Mouse (Mus musculus) mesoderm, embryonic 11.5 days (tissue): ENCODE measurements around the gene Kdm2b.

ENCODE experiments used
- DNase-seq: peaks from one replicate; pipeline ENCODE4 v3.0.0-alpha.2; 2012; ENCODE audit warnings: low read depth, low spot score

Kdm2b gene

DNA sequence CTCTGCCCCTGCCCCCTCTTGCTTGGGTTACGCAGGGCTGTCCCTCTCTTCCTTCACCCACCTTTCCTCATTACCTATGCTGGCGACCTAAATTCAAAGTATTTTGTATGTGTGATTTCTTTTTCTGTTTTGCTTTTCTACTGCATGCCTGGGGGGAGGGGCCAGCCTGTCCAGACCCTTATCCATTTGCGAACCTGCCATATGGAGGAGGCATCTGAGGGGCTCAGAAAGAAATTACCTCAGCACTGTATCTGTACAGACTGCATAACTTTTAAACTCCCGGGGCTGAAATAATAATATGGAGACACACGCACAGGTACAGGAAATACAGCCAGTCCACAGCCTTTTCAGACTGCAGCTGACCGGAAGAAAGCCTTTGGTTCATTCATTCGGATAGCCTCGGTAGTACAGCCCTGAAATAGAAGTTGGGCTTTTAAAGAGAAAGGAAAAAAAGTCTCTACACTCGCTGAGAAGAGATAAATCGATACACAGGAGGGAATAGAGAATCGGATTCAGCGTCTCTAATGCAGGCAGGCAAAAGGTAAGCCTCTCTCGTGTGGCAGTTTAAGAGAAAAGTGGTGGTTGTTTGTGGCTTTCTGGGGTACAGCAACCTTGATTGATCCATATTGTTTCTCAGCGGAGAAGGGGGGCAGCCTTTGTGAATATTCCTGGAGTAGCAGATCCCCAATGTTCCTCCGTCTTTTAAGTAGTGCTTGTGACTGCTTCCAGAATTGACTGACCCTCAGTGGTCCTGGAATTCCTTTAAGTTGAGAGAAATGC, at the start of gene Kdm2b:
Gene Kdm2b (minus strand): TSS at position 273 of the 780 bp plus-strand sequence.
- DNase-seq, result peak; percentile 43

GRCm38 (mm10) chr5:123039120-123039752, 49.6 kb upstream of the Kdm2b start:
- no peak for DNase-seq

GRCm38 (mm10) chr5:123038115-123038514, 48.5 kb upstream of the Kdm2b start:
- DNase-seq, result no peak

DNA sequence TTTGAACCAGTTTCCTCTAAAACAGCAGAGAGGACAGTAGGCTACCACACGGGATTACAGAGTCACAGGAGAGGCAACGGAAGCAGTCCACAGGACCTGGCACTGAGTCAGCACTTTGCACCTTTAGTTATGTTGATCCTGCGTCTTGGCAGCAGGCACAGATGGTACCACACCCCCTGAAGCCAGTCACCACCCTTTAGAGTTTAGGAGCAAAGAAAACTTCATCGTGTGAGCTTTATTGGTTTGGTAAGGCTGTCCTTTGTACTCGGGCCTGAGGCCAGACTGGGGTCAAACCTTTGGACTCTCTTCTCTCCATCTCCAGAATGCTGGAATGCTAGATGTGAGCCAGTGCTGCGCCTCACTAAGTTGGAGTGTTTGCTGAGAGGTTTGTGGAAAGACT, 45.9 kb upstream of the Kdm2b start:
- DNase-seq, result no peak

- DNase-seq, result no peak
Measured at GRCm38 (mm10) chr5:123035089-123035488, 45.5 kb upstream of the Kdm2b start.

- DNase-seq, result no peak
Measured at GRCm38 (mm10) chr5:123033646-123034160, 44.1 kb upstream of the Kdm2b start.

DNA sequence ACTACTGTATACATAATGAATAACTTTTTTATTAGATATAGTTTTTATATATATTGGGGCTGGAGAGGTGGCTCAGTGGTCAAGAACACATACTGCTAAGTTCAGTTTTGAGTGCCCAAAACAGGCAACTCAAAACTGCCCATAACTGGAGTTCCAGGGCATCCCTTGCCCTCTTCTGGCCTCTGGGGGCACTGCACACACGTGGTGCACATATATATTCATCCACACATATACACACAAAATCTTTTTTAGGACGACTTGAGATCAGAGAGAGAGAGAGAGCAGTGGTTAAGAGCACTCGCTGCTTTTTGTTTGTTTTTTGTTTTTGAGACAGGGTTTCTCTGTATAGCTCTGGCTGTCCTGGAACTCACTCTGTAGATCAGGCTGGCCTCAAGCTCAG, 41.7 kb upstream of the Kdm2b start:
- DNase-seq, result no peak

- no peak for DNase-seq
Measured at GRCm38 (mm10) chr5:123029729-123030128, 40.1 kb upstream of the Kdm2b start.

DNA sequence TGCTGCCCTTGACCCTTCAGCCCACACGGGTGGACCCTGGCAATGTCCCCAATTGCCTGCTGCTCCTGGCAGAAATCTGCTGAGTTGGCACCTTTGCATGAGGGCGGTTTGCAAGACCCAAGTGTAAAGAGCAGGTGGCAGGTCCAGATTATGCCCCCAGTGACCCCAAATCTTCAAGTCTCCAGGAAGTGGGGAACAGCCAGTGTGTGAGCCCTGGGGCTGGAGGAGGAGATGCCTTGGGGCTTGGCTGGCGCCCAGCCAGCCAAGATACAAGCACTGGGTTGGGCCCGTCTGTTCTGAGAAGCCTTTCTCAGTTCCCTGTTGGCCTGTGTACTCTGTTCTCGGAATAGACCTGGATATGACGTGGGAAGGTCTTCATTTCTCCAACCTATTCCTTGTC, 37.8 kb upstream of the Kdm2b start:
- no peak for DNase-seq

DNA sequence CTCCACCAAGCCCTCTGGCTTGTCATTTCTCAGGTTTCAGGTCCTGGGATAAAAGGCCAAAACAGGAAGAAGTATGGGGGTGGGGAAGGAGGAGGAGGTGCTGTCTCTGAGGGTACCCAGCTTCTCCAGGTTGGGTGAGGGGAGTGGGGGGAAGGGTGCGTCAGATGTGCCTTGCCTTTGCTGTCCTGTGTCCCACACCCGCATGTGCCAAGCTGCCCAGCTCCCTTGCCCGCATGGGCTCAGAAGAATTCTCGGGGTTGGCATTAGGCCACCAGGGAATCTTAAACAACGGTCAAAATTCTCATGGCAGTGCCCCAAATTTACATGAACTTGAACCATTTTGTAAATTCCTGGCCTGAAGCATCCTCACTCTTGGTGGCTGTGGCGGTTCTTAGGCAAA, 36.8 kb upstream of the Kdm2b start:
- DNase-seq, result no peak

- DNase-seq, result no peak
Measured at GRCm38 (mm10) chr5:123024965-123025573, 35.4 kb upstream of the Kdm2b start.

- DNase-seq, result no peak
Measured at GRCm38 (mm10) chr5:123024312-123024711, 34.7 kb upstream of the Kdm2b start.

DNA sequence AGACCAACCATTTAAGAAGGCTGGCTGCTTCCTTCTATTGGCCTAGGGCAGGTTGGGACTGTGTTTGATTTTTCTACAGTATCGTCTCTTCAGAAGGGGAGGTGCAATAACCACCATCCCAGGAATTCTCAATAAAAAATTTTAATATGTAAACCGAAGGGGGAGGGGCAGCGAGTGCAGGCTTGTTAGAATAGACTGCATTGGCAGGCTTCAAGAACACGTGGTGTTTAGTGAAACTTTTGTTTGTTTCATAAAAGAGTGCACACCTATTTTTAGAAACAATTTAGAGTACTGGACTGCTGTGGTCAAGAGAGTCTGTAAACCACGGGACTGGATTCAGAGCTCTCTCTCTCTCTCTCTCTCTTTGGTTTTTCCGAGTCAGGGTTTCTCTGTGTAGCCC, 33.4 kb upstream of the Kdm2b start:
- DNase-seq, result no peak

GRCm38 (mm10) chr5:123021438-123021837, 31.8 kb upstream of the Kdm2b start:
- no peak for DNase-seq

DNA sequence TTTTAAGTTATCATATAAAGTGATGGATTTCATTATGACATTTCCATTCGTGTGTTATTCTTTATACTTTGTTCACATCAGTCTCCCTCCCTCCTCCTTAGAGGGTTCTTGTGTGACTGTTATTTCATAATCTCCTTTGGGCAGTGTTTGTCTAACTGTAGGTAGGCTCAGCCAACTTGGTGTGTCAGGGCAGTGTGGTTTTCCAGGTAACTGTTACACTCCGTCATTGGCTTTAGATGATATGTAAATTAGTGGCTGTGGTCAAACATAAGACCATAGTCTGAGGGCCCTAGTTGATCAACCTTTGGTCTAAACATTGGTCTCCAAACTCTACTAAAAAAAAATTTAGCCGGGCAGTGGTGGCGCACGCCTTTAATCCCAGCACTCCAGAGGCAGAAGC, 30.8 kb upstream of the Kdm2b start:
- no peak for DNase-seq

GRCm38 (mm10) chr5:123019336-123020016, 29.9 kb upstream of the Kdm2b start:
- DNase-seq, result no peak

DNA sequence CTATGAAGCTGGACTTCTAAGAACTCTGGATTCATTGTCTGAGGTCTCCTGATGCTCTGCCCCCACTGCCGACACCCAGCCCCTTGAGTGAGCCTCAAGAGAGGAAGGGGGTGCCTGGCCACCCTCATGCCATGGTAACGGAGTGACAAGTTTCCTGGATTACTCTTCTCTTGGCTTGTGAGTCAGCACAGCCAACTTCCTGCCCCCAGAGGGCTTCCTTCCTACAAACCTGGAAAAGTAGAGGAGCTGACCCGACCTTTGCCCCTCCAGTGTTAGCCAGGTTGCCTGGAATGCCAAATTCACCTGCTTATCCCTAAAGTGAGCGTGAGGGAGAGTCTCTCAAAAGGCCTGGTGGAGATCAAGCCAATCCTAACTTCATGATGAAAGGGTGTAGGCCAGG, 27.9 kb upstream of the Kdm2b start:
- no peak for DNase-seq

- DNase-seq, result no peak
Measured at GRCm38 (mm10) chr5:123015915-123016314, 26.3 kb upstream of the Kdm2b start.

DNA sequence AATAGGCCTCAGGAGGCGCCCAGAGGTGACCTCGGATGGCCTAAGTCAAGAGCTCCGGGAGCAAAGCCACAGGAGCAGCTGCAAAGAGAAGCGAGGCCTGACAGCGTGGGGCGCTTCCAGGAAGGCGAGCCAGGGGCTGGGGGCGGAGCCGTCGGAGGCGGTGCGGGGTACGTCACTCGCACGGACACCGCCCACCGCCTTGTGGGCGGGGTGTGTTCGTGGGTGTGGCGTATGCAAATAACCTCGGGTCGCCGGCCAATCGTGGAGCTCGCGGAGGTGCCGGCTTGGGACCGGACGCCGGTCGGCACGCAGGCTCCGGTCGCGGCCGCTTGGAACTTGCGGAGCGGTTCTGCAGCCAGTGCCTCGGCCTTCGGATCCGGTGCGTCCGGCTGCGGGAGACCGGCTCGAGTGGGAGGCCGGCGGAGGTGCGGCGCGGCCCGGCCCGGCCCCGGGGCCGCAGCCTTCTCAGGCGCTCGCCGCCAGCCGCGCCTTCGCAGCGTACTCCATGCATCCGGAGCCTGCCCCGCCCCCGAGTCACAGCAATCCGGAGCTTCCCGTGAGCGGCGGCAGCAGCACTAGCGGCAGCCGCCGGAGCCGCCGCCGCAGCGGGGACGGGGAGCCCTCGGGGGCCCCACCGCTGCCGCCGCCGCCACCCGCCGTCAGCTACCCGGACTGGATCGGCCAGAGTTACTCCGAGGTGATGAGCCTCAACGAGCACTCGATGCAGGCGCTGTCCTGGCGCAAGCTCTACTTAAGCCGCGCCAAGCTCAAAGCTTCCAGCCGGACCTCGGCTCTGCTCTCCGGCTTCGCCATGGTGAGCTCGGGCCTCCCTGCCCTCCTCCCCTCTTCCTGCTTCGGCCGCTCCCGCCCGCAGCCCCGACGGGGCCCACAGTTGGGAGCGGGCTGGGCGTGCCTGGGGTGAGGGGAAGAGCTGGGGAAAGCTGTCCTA, 25.4 kb upstream of the Kdm2b start, which contains the start of gene Orai1:
Gene Orai1 (plus strand): TSS at position 322 of the 949 bp plus-strand sequence.
- peak; percentile 98 for DNase-seq

DNA sequence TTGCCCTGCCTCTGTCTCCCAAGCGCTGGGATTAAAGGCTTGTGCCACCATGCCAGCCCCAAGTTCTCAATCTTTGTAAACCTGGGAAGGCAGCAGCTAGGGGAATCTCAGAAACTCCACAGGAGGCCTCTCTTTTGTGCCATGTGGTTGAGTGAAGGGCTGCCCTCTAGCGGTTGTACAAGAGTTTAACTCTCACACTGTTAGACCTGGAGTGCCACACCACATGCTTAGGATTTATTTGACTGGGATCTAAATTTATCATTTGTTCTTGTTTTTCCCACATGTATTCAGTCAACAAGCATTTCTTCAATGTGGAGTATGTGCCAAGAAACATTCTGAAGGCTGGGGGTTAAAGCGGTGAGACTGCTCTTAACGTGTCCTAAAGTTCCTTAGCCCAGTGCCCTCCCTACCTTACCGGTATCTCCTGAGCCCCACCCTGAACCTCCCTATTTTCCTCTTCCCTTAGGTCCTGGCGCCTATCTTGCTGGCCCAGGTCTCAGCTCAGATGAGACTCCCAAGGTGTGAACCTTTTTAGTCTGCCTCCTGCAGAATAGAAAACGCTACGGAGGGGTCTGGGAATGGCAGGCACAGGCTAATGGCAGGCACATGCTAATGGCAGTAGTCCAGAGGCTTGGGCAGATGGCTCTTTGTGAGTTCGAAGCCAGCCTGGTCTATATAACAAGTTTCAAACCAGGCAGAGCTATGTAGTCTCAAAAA, 24.1 kb upstream of the Kdm2b start:
- peak; percentile 83 for DNase-seq
